Mouse (Mus musculus) E14TG2a.4 (cell line): ENCODE results near the gene Pdgfb.

Source experiments
- H3K27me3 ChIP-seq: 2 replicates; pipeline ENCODE4 v1.6.1; 2014; ENCODE audit warnings: low read length, control low read depth; ENCODE audit not compliant: insufficient read depth
- H3K36me3 ChIP-seq: 2 replicates; pipeline ENCODE4 v1.6.1; 2014; ENCODE audit warnings: low read length, control low read depth; ENCODE audit not compliant: insufficient read depth
- H3K4me1 ChIP-seq: replicated peaks from 2 replicates; pipeline ENCODE4 v1.6.1; 2014; ENCODE audit warnings: low read depth, low read length, control low read depth
- H3K4me3 ChIP-seq: replicated peaks from 2 replicates; pipeline ENCODE4 v1.5.1; 2014; ENCODE audit warnings: mild to moderate bottlenecking, low read length
- H3K9me3 ChIP-seq: 2 replicates; pipeline ENCODE4 v1.6.1; 2014; ENCODE audit warnings: low read length, control low read depth
- CTCF ChIP-seq: conservative IDR thresholded peaks from 2 replicates; pipeline ENCODE4 v1.5.1; 2014; ENCODE audit warnings: low read length
- NANOG ChIP-seq: IDR thresholded peaks from 2 replicates; pipeline ENCODE4 v1.6.1; 2014; ENCODE audit warnings: borderline replicate concordance, low read length, mixed read lengths
- POU5F1 ChIP-seq: IDR thresholded peaks from 2 replicates; pipeline ENCODE4 v1.6.1; 2014; ENCODE audit warnings: low read length, borderline replicate concordance

The Pdgfb gene

GRCm38 (mm10) chr15:79972186-79972585, 42.6 kb downstream of the Pdgfb start:
- Histone ChIP-seq H3K4me3 (0 out of 2 replicates have a peak overlapping the region, but pooled peaks have one; percentile 23), H3K9me3 (no peaks in the 10 kb centered on the region), H3K4me1 (peaks cover 35% of the 10 kb centered on the region), H3K27me3 (no peaks in the 10 kb centered on the region), H3K36me3 (peaks cover 29% of the 10 kb centered on the region)
- no peak for TF ChIP-seq POU5F1
- TF ChIP-seq CTCF = no peak
- no peak for TF ChIP-seq NANOG

GRCm38 (mm10) chr15:79970940-79971339, 43.8 kb downstream of the Pdgfb start, which contains the start of gene Cbx7:
Gene Cbx7, minus strand, starts transcription at chr15:79971119.
- Histone ChIP-seq H3K4me3 (peak within 1 kb of the TSS; percentile 94), H3K9me3 (no peaks in the 10 kb centered on the region), H3K36me3 (peaks cover 41% of the 10 kb centered on the region), H3K4me1 (peaks cover 47% of the 10 kb centered on the region), H3K27me3 (no peaks in the 10 kb centered on the region)
- TF ChIP-seq CTCF (no peak), POU5F1 (no peak), NANOG (no peak)

- Histone ChIP-seq H3K4me1 (peaks cover 51% of the 10 kb centered on the region), H3K4me3 (peak overlapping the region; percentile 94), H3K36me3 (peaks cover 45% of the 10 kb centered on the region), H3K9me3 (no peaks in the 10 kb centered on the region), H3K27me3 (no peaks in the 10 kb centered on the region)
- no peak for TF ChIP-seq NANOG
- no peak for TF ChIP-seq POU5F1
- TF ChIP-seq CTCF = no peak
Observed at GRCm38 (mm10) chr15:79970491-79970890, 44.3 kb downstream of the Pdgfb start.

GRCm38 (mm10) chr15:79967346-79967745, 47.4 kb downstream of the Pdgfb start:
- H3K36me3 ChIP-seq = peaks cover 67% of the 10 kb centered on the region
- peaks cover 71% of the 10 kb centered on the region for H3K4me1 ChIP-seq
- no peaks in the 10 kb centered on the region for H3K27me3 ChIP-seq
- TF ChIP-seq NANOG (no peak), CTCF (no peak), POU5F1 (no peak)
- H3K4me3 ChIP-seq = peak overlapping the region; percentile 94
- no peaks in the 10 kb centered on the region for H3K9me3 ChIP-seq

- no peaks in the 10 kb centered on the region for H3K27me3 ChIP-seq
- H3K9me3 ChIP-seq = no peaks in the 10 kb centered on the region
- TF ChIP-seq NANOG (no peak), POU5F1 (no peak)
- no peak overlapping the region for H3K4me3 ChIP-seq
- H3K36me3 ChIP-seq = peaks cover 83% of the 10 kb centered on the region
- peaks cover 89% of the 10 kb centered on the region for H3K4me1 ChIP-seq
Observed at GRCm38 (mm10) chr15:79964376-79964775, 50.4 kb downstream of the Pdgfb start.

GRCm38 (mm10) chr15:79962661-79963060, 52.1 kb downstream of the Pdgfb start:
- no peaks in the 10 kb centered on the region for H3K27me3 ChIP-seq
- TF ChIP-seq CTCF (no peak), POU5F1 (no peak), NANOG (no peak)
- peaks cover 89% of the 10 kb centered on the region for H3K4me1 ChIP-seq

GRCm38 (mm10) chr15:79961366-79961921, 53.3 kb downstream of the Pdgfb start:
- peaks cover 82% of the 10 kb centered on the region for H3K36me3 ChIP-seq
- TF ChIP-seq CTCF = no peak
- TF ChIP-seq POU5F1 = no peak
- no peak for TF ChIP-seq NANOG
- peaks cover 89% of the 10 kb centered on the region for H3K4me1 ChIP-seq
- H3K27me3 ChIP-seq = no peaks in the 10 kb centered on the region
- H3K9me3 ChIP-seq = no peaks in the 10 kb centered on the region
- H3K4me3 ChIP-seq = peak overlapping the region; percentile 29

More at GRCm38 (mm10) chr15:79962661-79963060, 52.1 kb downstream of the Pdgfb start:
- Histone ChIP-seq H3K36me3 (peaks cover 82% of the 10 kb centered on the region), H3K4me3 (peak overlapping the region; percentile 57), H3K9me3 (no peaks in the 10 kb centered on the region)

- Histone ChIP-seq H3K9me3 (no peaks in the 10 kb centered on the region), H3K27me3 (no peaks in the 10 kb centered on the region), H3K36me3 (peaks cover 85% of the 10 kb centered on the region), H3K4me1 (peaks cover 95% of the 10 kb centered on the region), H3K4me3 (no peak overlapping the region)
- TF ChIP-seq CTCF (no peak), NANOG (no peak), POU5F1 (no peak)
Observed at GRCm38 (mm10) chr15:79958418-79958817, 56.4 kb downstream of the Pdgfb start.

GRCm38 (mm10) chr15:79956559-79956958, 58.2 kb downstream of the Pdgfb start:
- peaks cover 87% of the 10 kb centered on the region for H3K36me3 ChIP-seq
- no peaks in the 10 kb centered on the region for H3K27me3 ChIP-seq
- H3K4me1 ChIP-seq = peaks cover 96% of the 10 kb centered on the region
- no peak overlapping the region; the same call in 1 of the 2 replicates for H3K4me3 ChIP-seq
- TF ChIP-seq NANOG (no peak), POU5F1 (no peak), CTCF (no peak)
- no peaks in the 10 kb centered on the region for H3K9me3 ChIP-seq
